Mouse (Mus musculus) spleen, postnatal 10 days (tissue): ENCODE results near the gene Rep15.

Source experiments
- DNase-seq, 2 experiments: peaks; one replicate each; pipeline ENCODE4 v3.0.0; 2021 to 2022; ENCODE audit warnings: low spot score in 2 of 2

Gene Rep15

DNA sequence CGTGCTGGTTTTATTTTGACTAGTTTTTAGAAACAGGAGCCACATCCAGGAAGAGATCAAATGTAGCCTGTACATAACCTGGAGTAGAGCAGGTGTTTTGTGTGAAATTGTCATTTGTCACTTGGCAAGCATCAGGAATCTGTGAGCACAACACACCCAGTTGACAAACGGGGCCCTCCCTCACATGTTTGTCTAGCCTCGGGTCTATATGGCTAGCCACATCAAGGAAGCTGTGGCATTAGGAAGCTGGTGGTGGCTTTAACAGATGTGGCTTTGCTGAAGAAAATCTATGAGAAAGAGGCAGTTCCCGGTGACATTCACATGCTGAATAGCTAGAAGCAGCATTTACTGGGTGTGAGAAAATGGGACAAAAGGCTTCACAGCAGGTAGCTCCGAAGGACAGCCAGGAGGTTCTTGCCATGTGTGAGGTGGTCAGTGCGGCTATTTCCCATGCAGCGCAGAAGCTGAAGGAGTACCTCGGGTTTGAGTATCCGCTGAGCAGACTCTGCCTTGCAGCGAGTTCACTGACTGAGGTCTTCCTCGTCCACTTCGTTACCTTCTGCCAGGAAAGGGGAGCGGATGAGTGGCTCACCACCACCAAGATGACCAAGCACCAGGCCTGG lies at the start of gene Rep15:
Gene Rep15 (plus strand): TSS at position 282 of the 623 bp plus-strand sequence.
- no peak for DNase-seq

- no peak for DNase-seq
Observed at GRCm38 (mm10) chr6:146984569-146984968, 47.8 kb upstream of the Rep15 start.

DNA sequence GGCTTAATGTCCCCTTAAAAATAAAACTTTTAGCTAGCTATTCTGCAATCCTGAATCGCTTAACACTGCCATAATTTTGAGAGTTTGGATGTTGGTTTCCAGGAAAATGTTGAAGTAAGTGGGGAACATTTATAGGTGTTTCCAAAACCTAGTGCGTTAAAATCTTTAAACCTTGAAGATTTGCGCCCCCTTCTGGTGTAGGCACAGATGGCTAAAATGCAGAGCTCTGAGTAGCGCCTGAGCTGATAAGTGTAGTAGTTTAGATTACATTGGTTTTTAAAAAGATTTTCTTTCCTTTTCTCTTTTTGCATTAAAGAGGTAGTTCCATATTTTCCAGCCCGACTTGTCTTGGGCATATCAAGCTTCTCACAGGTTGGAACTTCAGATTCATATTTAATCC lies 38.1 kb upstream of the Rep15 start:
- peak; percentile 8 to 52 for DNase-seq

DNA sequence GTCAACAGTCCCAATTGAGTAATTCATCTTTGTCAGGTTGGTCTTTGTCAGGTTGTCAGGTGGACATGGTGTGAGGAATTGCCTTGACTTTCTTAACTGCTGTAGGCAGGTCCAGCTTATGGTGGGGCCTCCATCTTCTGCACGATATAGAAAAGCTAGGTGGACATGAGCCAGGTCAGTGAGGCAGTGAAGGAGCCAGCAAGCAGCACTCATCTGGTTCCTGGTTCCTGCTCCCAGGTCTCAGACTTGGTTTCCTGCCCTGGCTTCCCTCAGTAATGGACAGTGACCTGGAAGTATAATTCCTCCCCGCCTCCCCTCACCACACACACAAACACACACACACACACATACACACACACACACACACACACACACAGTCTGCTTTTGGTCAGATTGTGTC lies 37.0 kb upstream of the Rep15 start:
- DNase-seq = no peak

DNA sequence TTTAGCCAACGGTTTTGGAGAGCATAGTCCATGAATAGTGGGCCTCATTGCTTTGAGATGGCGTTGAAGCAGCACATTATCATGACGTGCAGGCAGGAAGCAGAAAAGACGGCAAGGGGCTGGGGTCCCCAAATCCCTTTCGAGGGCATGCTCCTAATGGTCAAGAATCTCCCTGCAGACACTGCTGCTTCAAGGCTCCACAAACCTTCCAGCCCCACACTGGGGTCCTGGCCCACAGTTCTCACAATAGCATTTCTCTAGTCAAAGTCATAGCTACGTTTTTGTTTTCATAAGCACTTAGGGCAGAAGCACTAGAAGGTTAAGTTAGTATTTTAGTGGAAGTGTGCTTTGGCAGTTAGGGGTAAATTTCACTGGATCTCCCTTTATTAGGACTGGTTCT lies 36.5 kb upstream of the Rep15 start:
- no peak for DNase-seq

GRCm38 (mm10) chr6:146997006-146997405 lies 35.4 kb upstream of the Rep15 start:
- no peak for DNase-seq

- no peak for DNase-seq
Observed at GRCm38 (mm10) chr6:146998710-146999109, 33.7 kb upstream of the Rep15 start.

GRCm38 (mm10) chr6:146999302-146999701 lies 33.1 kb upstream of the Rep15 start:
- DNase-seq = no peak

GRCm38 (mm10) chr6:146999755-147000154 lies 32.6 kb upstream of the Rep15 start:
- DNase-seq = no peak

- peak; percentile 49 to 78 for DNase-seq
Observed at GRCm38 (mm10) chr6:147008148-147008547, 24.2 kb upstream of the Rep15 start.

DNA sequence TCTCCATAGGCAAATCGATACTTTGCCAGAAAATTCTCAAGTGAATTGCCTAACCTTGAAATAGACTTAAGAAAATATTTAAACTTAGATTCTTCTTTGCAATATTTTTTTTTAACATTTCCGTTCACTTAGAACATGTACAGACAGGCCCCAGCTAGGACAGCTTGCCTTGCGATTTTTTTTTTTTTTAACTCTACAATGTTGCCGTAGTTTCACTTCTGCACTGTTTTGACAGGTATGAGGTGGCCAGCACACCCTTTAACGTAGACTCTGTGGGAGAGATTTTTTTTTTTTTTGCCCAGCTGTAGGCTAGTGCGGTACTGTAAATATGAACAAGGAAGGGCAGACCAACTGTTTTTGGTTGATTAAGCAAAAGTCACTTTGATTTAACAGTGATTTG lies 22.0 kb upstream of the Rep15 start:
- DNase-seq = no peak

DNA sequence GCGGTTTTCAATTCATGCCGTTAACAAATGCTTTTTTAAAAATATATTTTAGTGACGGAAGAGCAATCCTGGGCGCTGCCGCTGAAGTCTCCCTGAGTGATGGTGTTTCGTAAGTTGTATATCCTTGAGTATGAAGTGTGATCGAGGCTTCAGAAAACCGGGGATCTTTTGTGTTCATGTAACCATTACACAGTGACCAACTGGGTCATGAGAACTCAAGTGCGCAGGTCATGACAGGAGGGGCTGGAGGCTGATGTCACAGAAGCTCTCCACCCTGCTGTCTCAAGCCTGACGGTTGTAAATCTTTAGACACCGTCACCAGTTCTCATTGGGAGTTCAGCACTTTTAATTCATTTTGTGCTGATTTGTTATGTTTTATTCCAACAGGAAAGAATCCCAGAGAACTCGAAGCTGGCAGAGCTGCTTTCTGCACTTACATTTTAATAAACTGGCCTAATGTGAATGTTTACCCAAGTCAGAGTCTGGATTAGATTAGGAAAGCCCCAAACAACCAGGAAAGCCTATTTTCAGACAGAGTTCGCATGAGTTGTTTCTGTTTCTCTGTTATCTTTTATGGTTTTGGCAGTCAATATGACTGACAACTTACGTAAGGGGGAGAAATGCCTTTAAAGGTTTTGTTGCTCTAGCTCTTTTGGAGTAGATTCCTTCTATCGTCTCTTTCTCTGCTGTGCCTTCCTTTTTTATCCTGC lies 21.4 kb upstream of the Rep15 start:
- DNase-seq = no peak

DNA sequence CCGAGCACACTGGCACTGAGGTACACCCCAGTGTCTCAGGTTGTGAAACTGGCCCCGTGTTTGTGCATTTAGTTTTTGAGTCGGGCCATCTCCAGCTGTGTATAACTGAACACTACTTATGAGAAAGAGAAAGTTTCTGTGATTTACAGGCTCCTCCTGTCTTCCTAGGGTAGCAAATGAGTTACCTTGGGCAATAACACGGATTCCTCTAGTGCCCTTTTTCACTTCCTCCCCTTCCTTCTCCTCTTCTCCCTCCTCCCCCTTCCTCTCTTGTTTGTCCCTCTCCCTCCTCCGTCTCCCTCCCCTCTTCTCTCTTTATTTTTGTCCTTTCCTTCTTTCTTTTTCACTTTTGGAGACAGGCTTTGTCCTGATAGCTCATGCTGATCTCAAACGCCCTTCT lies 20.8 kb upstream of the Rep15 start:
- no peak for DNase-seq

- no peak for DNase-seq
Observed at GRCm38 (mm10) chr6:147011977-147012376, 20.4 kb upstream of the Rep15 start.

- DNase-seq = peak in 1 of 2 experiments; percentile 19
Observed at GRCm38 (mm10) chr6:147013546-147013945, 18.8 kb upstream of the Rep15 start.

DNA sequence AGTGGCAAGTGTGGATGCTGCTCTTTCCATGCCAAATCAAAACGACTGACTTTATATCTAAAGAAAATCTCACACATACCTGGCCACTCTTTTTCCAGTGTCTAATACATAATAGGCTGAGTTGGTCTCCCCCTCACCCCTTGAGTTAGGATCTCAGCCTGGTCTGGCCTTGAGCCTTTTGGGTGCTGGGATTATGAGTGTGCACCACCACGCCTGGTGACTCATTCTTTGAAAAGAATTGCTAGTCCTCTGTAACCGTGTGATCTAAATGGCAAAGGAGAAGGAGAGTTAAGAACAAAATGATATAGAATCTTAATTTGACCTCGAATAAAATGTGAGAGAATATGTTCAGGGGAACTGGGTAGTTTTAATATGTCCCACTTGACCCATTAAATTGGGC lies 14.5 kb upstream of the Rep15 start:
- DNase-seq = no peak

DNA sequence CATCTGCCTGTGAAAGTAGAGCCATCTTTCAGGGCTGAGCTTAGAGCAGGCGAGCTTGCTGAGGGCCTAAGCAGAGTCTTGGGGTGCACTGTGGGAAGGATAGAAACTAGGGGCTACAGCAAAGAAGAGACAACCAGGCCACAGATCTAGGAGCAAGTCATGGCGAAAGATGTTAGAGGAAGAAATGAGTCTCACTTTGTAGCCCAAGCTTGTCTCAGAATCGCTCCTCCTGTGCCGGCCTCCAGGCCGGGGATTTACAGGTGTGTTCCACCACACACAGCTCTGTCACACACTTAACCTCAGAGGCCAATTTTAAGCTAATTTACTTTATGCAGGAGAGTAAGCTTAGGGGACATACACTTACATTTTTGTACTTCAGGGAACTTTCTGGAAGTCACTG lies 14.0 kb upstream of the Rep15 start:
- no peak for DNase-seq

GRCm38 (mm10) chr6:147021181-147021580 lies 11.2 kb upstream of the Rep15 start:
- DNase-seq = no peak

GRCm38 (mm10) chr6:147022375-147023132 lies 9.8 kb upstream of the Rep15 start:
- no peak for DNase-seq

DNA sequence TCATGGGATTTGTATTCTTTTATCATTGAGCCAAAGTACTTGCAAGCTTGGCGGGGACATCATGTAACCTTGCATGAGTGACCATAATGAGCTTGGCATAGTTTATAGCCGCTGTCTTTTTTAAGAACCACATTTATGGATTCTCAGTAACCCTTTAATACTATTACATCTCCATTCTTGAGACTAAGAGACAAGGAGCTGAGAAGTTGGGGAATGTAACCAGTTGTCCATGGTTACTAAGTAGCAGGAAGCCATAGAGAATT lies 9.3 kb upstream of the Rep15 start:
- DNase-seq = no peak

- no peak for DNase-seq
Observed at GRCm38 (mm10) chr6:147023568-147023967, 8.8 kb upstream of the Rep15 start.

DNA sequence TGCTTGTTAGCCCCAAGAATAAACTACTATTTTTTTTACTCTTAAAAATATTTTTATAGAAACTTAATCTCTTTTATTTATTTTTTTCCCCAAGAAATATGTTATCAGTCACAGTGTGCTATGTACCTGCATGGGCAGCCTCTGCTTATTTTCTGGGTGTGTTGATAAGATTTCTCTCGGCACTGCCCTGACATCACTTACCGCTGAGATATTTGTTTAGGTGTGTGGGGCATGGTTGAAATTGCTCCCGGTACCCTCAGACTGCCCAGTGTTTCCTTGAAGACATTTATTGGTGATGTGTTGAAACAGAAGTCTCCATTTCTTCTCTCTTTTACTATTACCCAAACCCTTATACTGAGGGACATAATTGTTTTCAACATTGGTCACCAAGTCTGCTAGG lies 7.6 kb upstream of the Rep15 start:
- no peak for DNase-seq

GRCm38 (mm10) chr6:147028396-147028795 lies 4.0 kb upstream of the Rep15 start:
- no peak for DNase-seq
